Mouse (Mus musculus): Measurements from ENCODE around the gene Mbnl2.
"Not testable (repeated sequence)": the region's sequence is repeated elsewhere in the genome, so short reads cannot be mapped to it uniquely, and the experiment has no call there.

Mbnl2 gene

DNA sequence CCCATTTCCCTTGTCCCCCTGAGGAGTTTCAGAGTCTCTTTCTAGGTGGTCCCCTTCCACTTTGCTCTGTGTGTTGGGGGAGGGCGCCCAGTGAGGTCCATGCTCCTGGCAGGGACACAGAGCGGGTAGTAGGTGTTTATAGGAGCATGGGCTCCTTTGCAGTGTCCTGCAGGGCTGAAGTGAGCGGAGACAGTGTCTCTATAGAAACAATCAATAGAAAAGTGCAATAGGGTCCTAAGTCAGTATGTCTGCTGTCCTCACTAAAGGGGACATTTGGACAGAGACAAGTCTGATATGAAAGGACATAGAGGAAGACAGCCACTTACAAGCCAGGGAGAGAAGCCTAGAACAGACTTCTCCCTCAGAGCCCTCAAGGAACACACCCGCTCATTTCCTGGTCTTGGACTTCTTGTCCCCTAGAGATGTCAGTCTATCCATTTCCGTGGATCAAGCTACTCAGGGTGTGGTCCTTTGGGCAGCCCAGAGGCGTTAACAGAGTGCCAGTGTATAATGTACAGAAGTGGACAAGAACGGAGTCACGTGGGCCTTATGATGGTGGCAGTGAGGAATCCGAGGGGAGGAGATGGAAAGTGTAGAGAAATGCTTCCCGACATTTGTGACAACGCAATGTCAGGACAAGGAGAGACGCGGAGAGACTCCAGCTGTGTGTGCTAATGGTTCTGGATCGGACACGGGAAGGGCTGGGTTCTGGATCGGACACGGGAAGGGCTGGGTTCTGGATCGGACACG lies 82.0 kb downstream of the Mbnl2 start:
- DNase-seq (ENCODE audit: low spot score): no peak

DNA sequence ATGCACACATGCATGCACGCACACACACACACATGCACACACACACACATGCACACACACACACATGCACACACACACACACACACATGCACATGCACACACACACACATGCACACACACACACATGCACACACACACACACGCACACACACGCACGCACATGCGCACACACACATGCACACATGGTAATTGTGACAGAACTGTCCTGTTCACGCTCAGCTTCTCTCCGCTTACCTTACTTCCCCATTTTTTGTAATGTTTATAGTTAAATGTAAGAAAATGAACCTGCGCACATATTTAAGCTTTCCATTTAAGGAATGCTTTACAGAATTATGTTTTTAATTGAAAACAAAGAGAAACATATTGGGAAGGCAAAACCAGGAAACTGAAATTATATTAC lies 84.1 kb downstream of the Mbnl2 start:
- DNase-seq (ENCODE audit: low spot score): not testable (repeated sequence)

DNA sequence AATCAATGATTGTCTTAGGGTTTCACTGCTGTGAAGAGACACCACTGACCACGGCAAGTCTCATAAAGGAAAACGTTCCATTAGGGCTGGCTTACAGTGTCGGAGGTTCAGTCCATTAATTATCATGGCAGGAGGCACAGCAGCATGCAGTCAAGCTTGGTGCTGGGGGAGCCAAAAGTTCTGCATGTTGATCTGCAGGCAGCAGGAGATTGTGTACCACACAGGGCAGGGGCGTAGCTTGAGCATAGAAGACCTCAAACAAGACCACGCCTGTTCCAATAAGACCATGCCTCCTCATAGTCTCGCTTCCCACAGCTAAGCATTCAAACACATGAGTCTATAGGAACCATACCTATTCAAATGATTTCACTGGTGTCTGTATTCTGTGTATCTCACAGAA lies 85.7 kb downstream of the Mbnl2 start:
- no peak for DNase-seq (ENCODE audit: low spot score)

- no peak for DNase-seq (ENCODE audit: low spot score)
Measured at GRCm38 (mm10) chr14:120362409-120362992, 87.0 kb downstream of the Mbnl2 start.

- no peak for DNase-seq (ENCODE audit: low spot score)
Measured at GRCm38 (mm10) chr14:120363090-120363818, 87.8 kb downstream of the Mbnl2 start.

GRCm38 (mm10) chr14:120365088-120365487 lies 89.6 kb downstream of the Mbnl2 start:
- DNase-seq (ENCODE audit: low spot score): no peak

- DNase-seq (ENCODE audit: low spot score): no peak
Measured at GRCm38 (mm10) chr14:120366962-120367361, 91.5 kb downstream of the Mbnl2 start.

GRCm38 (mm10) chr14:120367589-120367988 lies 92.1 kb downstream of the Mbnl2 start:
- DNase-seq (ENCODE audit: low spot score): no peak

GRCm38 (mm10) chr14:120368456-120368855 lies 93.0 kb downstream of the Mbnl2 start:
- DNase-seq (ENCODE audit: low spot score): no peak

GRCm38 (mm10) chr14:120368914-120369391 lies 93.5 kb downstream of the Mbnl2 start:
- DNase-seq (ENCODE audit: low spot score): no peak

DNA sequence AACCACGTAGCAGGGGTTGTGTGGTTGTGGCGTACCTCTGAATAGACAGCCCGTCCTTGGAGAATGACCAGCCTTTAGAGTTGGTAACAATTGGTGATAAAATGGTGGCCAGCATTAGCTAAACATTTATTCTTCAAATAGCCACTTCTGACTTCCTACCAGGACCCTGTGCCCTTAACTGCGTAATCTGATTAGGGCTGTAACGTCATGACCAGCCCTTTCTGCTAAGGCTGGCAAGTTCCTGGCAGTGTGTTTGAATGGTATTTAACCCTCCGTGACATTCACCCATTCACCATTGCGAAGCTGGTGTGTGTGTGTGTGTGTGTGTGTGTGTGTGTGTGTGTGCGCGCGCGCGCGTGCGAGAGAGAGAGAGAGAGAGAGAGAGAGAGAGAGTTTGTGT lies 94.6 kb downstream of the Mbnl2 start:
- no peak for DNase-seq (ENCODE audit: low spot score)

DNA sequence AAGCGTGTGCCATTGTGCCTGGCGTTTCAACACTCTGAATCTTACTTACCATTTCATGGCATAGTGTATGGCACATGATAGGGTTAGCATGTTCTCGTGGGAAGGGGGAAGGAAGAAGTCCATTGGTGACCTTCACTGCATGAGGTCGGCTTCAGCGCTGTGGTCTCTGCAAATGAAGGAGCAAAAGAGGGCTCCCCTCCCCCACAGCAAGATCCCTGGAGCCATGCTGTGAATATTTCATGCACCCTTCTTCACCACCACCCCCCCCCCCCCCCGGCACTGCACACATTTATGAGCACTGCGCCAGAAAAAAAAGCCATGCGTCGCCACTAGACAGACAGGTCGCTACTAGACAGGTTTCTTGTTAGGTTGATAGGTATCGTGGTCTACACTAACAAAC lies 95.2 kb downstream of the Mbnl2 start:
- DNase-seq (ENCODE audit: low spot score): no peak

GRCm38 (mm10) chr14:120371174-120371573 lies 95.7 kb downstream of the Mbnl2 start:
- no peak for DNase-seq (ENCODE audit: low spot score)

GRCm38 (mm10) chr14:120373026-120374024 lies 97.9 kb downstream of the Mbnl2 start:
- no peak for DNase-seq (ENCODE audit: low spot score)

DNA sequence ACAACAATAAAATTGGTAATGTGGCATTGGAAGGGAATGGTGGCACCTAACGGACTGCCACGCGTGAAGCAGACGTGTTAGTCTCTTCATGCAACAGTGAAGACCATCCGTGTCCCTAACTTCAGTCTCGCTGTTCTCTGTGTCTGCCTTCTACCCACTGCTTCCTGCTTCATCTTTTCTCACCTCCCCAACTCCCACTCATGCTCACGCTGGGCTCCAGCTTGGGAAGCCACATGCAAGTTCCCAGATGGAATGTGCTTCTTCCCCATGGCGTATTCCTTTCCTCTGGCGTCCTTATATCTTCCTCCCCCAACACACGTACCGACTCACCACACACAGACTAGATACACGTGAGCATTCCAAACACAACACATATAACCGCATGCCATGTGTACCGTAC lies 99.3 kb downstream of the Mbnl2 start:
- DNase-seq (ENCODE audit: low spot score): no peak

- DNase-seq (ENCODE audit: low spot score): no peak
Measured at GRCm38 (mm10) chr14:120377192-120377591, 101.7 kb downstream of the Mbnl2 start.

GRCm38 (mm10) chr14:120378002-120378401 lies 102.5 kb downstream of the Mbnl2 start:
- no peak for DNase-seq (ENCODE audit: low spot score)

DNA sequence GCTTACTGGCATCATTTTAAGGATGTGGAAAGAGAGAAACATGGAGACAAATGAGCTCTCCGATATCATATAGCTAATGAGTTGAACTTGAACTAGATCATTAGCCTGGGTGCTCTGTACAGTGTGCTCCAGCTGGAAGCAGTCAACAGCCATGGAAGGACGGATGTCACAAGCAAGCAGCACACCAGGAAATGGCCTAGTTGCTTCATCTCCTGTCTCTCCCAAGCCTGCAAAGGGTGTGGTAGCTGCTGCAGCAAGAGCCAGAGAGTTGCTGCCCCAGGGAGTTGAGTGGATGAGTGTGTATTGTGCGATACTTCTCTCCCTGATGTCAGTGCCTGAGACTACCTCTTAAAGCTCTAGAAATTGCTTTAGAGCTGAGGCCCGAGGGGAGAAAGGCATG lies 104.2 kb downstream of the Mbnl2 start:
- no peak for DNase-seq (ENCODE audit: low spot score)

GRCm38 (mm10) chr14:120381378-120382134 lies 106.1 kb downstream of the Mbnl2 start:
- no peak for DNase-seq (ENCODE audit: low spot score)

DNA sequence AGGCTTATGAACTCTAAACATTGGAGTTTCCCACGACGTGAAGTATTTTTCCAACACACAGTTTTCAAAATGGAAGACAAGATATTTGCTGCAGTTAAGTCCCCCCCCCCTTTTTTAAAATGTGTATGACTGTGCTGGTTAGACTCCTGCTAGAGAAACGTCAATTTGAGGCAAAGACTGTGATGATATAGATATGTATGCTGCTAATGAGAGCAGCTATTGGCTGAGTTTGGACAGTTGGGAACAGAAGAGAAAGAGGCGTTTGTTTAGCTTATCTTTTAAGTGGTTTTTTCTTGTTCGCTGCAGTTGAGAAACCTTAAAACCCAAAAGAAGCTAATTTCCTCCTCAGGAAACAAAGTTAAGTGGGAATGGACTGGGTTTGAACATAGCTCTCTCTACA lies 106.7 kb downstream of the Mbnl2 start:
- no peak for DNase-seq (ENCODE audit: low spot score)

All from ovary, postnatal 14 days (tissue).